Mouse (Mus musculus): ENCODE measurements around the gene Tmem101. TPM values are rescaled to one million over a fixed set of nuclear protein-coding genes. Genes with fewer than 3 reads are reported as not detected.

Gene Tmem101
- polyA plus RNA-seq, 1 experiment: 25.1 TPM

DNA sequence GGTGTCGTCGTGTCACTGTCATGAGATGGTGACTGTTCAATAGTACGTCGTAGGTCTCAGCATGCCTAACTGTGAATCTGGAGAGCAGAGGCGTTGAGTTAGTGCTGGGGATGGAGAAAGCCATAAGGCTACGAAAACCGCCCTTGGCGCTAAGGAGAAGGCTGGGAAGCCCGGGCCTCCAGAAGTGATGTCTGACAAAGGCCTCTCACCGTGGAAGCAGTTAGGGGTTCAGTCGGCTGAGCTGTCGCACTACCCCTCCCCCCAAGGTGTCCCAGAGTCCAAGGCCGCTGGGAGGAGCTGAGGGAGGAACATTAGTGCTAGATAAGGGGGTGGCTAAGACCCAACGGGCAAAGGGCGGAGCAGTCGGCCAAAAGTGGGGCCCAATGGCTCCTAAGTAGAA, 10.2 kb downstream of the Tmem101 start:
- no peaks in the 10 kb centered on the region for H3K36me3 ChIP-seq (ENCODE audit: control insufficient read depth, insufficient read depth)
- no peaks in the 10 kb centered on the region for H3K79me3 ChIP-seq (ENCODE audit: low read depth)
- TF ChIP-seq MYOD1 (IDR thresholded peaks at IDR 0.05; ENCODE audit: control insufficient read depth, insufficient read length, low read depth) (no peak), MYOG (IDR thresholded peaks at IDR 0.05; ENCODE audit: control insufficient read depth, extremely low read depth, insufficient read length) (no peak), FOSL1 (IDR thresholded peaks at IDR 0.05; ENCODE audit: insufficient read depth, low read length, poor library complexity, severe bottlenecking) (no peak), CTCF (IDR thresholded peaks at IDR 0.05; ENCODE audit: control insufficient read depth, insufficient read depth, insufficient read length) (no peak), CEBPB (IDR thresholded peaks at IDR 0.05; ENCODE audit: low read depth) (no peak), USF1 (IDR thresholded peaks at IDR 0.05; ENCODE audit: low read depth) (no peak), MAX (IDR thresholded peaks at IDR 0.05) (no peak)
- H3ac ChIP-seq (ENCODE audit: control insufficient read depth, insufficient read length, low read depth): no peak overlapping the region
- H3K79me2 ChIP-seq (ENCODE audit: control insufficient read depth, insufficient read depth): no peaks in the 10 kb centered on the region
- H3K4me3 ChIP-seq (ENCODE audit: insufficient read depth, poor library complexity, severe bottlenecking): no peak overlapping the region
- H3K27me3 ChIP-seq (ENCODE audit: control insufficient read depth, insufficient read depth, insufficient read length): peaks cover 42% of the 10 kb centered on the region

DNA sequence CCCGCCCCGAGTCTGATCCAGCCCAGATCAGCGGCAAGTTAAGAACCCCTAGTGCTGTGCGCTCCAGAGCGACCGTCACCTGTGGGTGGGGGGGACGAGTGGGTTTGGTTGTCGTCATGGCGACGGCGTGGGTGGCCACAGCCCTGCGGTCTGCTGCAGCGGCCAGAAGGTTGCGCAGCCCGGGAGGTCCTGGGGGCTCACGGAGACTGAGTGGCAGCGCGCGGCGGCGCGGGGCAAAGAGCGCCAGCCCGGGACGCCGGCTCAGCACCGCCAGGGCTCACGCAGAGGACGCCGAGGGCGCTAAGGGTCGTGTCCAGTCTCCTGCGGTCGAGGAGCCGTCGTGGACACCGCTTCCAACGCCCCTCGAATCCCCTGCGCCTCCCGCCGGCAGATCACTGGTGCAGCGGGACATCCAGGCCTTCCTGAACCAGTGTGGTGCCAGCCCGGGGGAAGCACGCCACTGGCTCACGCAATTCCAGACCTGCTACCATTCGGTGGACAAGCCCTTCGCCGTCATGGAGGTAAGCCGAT, 10.7 kb downstream of the Tmem101 start, which contains the start of gene Nags:
Gene Nags, plus strand, starts transcription at position 43 of the 531 bp plus-strand sequence.
- Histone ChIP-seq H3K36me3 (ENCODE audit: control insufficient read depth, insufficient read depth) (no peaks in the 10 kb centered on the region), H3K4me3 (ENCODE audit: insufficient read depth, poor library complexity, severe bottlenecking) (no peak within 1 kb of the TSS), H3K27me3 (ENCODE audit: control insufficient read depth, insufficient read depth, insufficient read length) (peaks cover 42% of the 10 kb centered on the region), H3ac (ENCODE audit: control insufficient read depth, insufficient read length, low read depth) (no peak within 1 kb of the TSS), H3K79me3 (ENCODE audit: low read depth) (no peaks in the 10 kb centered on the region), H3K79me2 (ENCODE audit: control insufficient read depth, insufficient read depth) (no peaks in the 10 kb centered on the region)
- TF ChIP-seq MYOG (IDR thresholded peaks at IDR 0.05; ENCODE audit: control insufficient read depth, extremely low read depth, insufficient read length): no peak
- TF ChIP-seq FOSL1 (IDR thresholded peaks at IDR 0.05; ENCODE audit: insufficient read depth, low read length, poor library complexity, severe bottlenecking): no peak
- TF ChIP-seq MYOD1 (IDR thresholded peaks at IDR 0.05; ENCODE audit: control insufficient read depth, insufficient read length, low read depth): no peak
- TF ChIP-seq USF1 (IDR thresholded peaks at IDR 0.05; ENCODE audit: low read depth): no peak

DNA sequence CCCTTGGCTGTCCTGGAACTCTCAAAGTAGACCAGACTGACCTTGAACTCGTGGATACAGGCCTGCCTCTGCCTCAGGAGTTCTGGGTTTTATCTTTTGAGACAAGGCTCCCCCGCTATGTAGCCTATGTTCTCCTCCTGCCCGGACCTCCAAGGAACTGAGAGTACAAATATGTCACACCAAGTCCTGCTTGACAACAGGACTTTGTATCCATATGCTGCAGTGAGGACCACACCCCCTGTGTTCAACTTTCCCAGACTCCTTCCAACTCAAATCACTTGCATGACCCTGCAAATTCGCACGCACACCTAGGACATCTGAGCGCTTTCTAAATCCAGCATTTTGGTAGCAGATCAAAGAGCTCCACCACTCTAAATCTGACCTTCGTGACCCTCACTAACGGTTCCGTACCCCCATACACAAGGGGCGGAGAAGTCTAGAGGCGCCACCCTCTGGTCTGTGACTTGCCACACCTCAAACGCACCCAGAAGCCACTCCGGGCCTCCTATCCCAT, 11.2 kb downstream of the Tmem101 start:
- Histone ChIP-seq H3ac (ENCODE audit: control insufficient read depth, insufficient read length, low read depth) (no peak overlapping the region), H3K27me3 (ENCODE audit: control insufficient read depth, insufficient read depth, insufficient read length) (peaks cover 42% of the 10 kb centered on the region), H3K79me3 (ENCODE audit: low read depth) (no peaks in the 10 kb centered on the region), H3K79me2 (ENCODE audit: control insufficient read depth, insufficient read depth) (no peaks in the 10 kb centered on the region), H3K4me3 (ENCODE audit: insufficient read depth, poor library complexity, severe bottlenecking) (no peak overlapping the region), H3K36me3 (ENCODE audit: control insufficient read depth, insufficient read depth) (no peaks in the 10 kb centered on the region)
- TF ChIP-seq MYOD1 (IDR thresholded peaks at IDR 0.05; ENCODE audit: control insufficient read depth, insufficient read length, low read depth): no peak
- no peak for TF ChIP-seq CEBPB (IDR thresholded peaks at IDR 0.05; ENCODE audit: low read depth)
- no peak for TF ChIP-seq CTCF (IDR thresholded peaks at IDR 0.05; ENCODE audit: control insufficient read depth, insufficient read depth, insufficient read length)
- no peak for TF ChIP-seq FOSL1 (IDR thresholded peaks at IDR 0.05; ENCODE audit: insufficient read depth, low read length, poor library complexity, severe bottlenecking)
- no peak for TF ChIP-seq USF1 (IDR thresholded peaks at IDR 0.05; ENCODE audit: low read depth)
- no peak for TF ChIP-seq MAX (IDR thresholded peaks at IDR 0.05)
- TF ChIP-seq MYOG (IDR thresholded peaks at IDR 0.05; ENCODE audit: control insufficient read depth, extremely low read depth, insufficient read length): no peak

DNA sequence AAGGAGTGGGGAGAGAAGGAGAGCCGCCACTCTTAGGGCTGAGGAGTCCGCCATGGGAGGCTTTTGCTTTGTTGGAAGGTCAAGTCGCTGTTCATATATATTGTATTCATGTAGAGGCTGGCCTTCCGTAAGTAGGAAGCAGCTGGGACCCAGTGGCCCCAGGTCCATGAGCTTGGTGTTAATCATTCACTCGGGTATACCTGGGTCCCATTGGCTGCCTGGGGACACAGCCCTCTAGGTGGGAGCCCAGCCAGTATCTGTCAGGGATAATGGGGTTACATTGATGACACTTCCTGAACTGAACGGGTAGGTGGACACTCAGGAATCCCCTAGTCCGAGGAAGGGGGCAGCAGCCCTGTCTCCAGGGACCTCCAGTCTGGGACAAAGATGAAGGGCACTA, 13.8 kb downstream of the Tmem101 start:
- Histone ChIP-seq H3K4me3 (ENCODE audit: insufficient read depth, poor library complexity, severe bottlenecking) (no peak overlapping the region), H3K36me3 (ENCODE audit: control insufficient read depth, insufficient read depth) (no peaks in the 10 kb centered on the region), H3K79me2 (ENCODE audit: control insufficient read depth, insufficient read depth) (no peaks in the 10 kb centered on the region), H3ac (ENCODE audit: control insufficient read depth, insufficient read length, low read depth) (no peak overlapping the region), H3K79me3 (ENCODE audit: low read depth) (no peaks in the 10 kb centered on the region), H3K27me3 (ENCODE audit: control insufficient read depth, insufficient read depth, insufficient read length) (peaks cover 25% of the 10 kb centered on the region)
- TF ChIP-seq FOSL1 (IDR thresholded peaks at IDR 0.05; ENCODE audit: insufficient read depth, low read length, poor library complexity, severe bottlenecking) (no peak), CEBPB (IDR thresholded peaks at IDR 0.05; ENCODE audit: low read depth) (no peak), MYOG (IDR thresholded peaks at IDR 0.05; ENCODE audit: control insufficient read depth, extremely low read depth, insufficient read length) (no peak), MAX (IDR thresholded peaks at IDR 0.05) (no peak), MYOD1 (IDR thresholded peaks at IDR 0.05; ENCODE audit: control insufficient read depth, insufficient read length, low read depth) (no peak), CTCF (IDR thresholded peaks at IDR 0.05; ENCODE audit: control insufficient read depth, insufficient read depth, insufficient read length) (no peak), USF1 (IDR thresholded peaks at IDR 0.05; ENCODE audit: low read depth) (no peak)

DNA sequence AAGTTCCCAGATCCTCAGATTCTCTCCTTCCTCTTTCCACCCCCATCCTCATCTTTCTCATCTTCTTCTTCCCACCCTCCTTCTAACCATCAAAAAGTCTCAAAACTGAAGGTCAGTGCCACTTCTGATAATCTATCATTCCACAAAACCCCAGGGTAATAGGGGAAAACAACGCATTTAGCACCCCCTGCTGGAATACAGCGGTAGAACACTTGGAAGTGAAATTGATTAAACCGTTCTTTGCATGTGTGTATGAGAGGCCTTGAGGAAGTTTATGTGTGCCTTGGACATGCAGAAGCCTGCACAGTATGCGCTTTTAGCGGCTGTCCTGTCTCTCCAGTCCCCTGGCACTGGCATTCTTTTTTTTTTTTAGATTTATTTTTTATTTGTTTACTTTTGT, 15.7 kb downstream of the Tmem101 start:
- peaks cover 13% of the 10 kb centered on the region for H3K27me3 ChIP-seq (ENCODE audit: control insufficient read depth, insufficient read depth, insufficient read length)
- no peaks in the 10 kb centered on the region for H3K79me3 ChIP-seq (ENCODE audit: low read depth)
- no peaks in the 10 kb centered on the region for H3K36me3 ChIP-seq (ENCODE audit: control insufficient read depth, insufficient read depth)
- no peaks in the 10 kb centered on the region for H3K79me2 ChIP-seq (ENCODE audit: control insufficient read depth, insufficient read depth)
- TF ChIP-seq MYOG (IDR thresholded peaks at IDR 0.05; ENCODE audit: control insufficient read depth, extremely low read depth, insufficient read length): no peak
- no peak for TF ChIP-seq CTCF (IDR thresholded peaks at IDR 0.05; ENCODE audit: control insufficient read depth, insufficient read depth, insufficient read length)
- no peak for TF ChIP-seq CEBPB (IDR thresholded peaks at IDR 0.05; ENCODE audit: low read depth)
- no peak for TF ChIP-seq MYOD1 (IDR thresholded peaks at IDR 0.05; ENCODE audit: control insufficient read depth, insufficient read length, low read depth)
- no peak for TF ChIP-seq FOSL1 (IDR thresholded peaks at IDR 0.05; ENCODE audit: insufficient read depth, low read length, poor library complexity, severe bottlenecking)
- TF ChIP-seq MAX (IDR thresholded peaks at IDR 0.05): no peak
- TF ChIP-seq USF1 (IDR thresholded peaks at IDR 0.05; ENCODE audit: low read depth): no peak
- no peak overlapping the region for H3K4me3 ChIP-seq (ENCODE audit: insufficient read depth, poor library complexity, severe bottlenecking)
- H3ac ChIP-seq (ENCODE audit: control insufficient read depth, insufficient read length, low read depth): no peak overlapping the region

DNA sequence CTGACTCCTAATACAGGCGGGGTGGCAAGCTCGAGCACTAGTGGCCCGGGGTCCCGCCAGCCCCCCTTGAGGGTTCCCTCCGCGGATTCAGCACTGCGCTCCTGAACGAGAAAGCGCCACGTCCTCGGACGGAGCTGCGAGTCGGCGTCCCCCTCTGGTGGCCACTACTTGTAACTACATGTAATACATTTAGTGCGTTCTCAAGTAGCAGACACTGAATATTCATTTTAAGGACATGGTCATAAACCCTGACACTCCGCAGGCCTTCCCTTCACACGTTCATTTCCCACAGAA, 17.8 kb downstream of the Tmem101 start:
- Histone ChIP-seq H3K79me2 (ENCODE audit: control insufficient read depth, insufficient read depth) (no peaks in the 10 kb centered on the region), H3K4me3 (ENCODE audit: insufficient read depth, poor library complexity, severe bottlenecking) (no peak overlapping the region), H3K36me3 (ENCODE audit: control insufficient read depth, insufficient read depth) (no peaks in the 10 kb centered on the region), H3ac (ENCODE audit: control insufficient read depth, insufficient read length, low read depth) (no peak overlapping the region), H3K79me3 (ENCODE audit: low read depth) (no peaks in the 10 kb centered on the region), H3K27me3 (ENCODE audit: control insufficient read depth, insufficient read depth, insufficient read length) (peaks cover 9% of the 10 kb centered on the region)
- TF ChIP-seq MYOG (IDR thresholded peaks at IDR 0.05; ENCODE audit: control insufficient read depth, extremely low read depth, insufficient read length): no peak
- peak; percentile 80 for TF ChIP-seq CTCF (IDR thresholded peaks at IDR 0.05; ENCODE audit: control insufficient read depth, insufficient read depth, insufficient read length)
- TF ChIP-seq FOSL1 (IDR thresholded peaks at IDR 0.05; ENCODE audit: insufficient read depth, low read length, poor library complexity, severe bottlenecking): no peak

Data from C2C12 (cell line).